Mouse (Mus musculus): ENCODE measurements at regions not wholly inside any gene's neighbourhood (a gene's known extent, or its start where the extent isn't known, plus 50 kb on each side); places are given as distances from the start of the nearest gene placed in this dataset.

DNA sequence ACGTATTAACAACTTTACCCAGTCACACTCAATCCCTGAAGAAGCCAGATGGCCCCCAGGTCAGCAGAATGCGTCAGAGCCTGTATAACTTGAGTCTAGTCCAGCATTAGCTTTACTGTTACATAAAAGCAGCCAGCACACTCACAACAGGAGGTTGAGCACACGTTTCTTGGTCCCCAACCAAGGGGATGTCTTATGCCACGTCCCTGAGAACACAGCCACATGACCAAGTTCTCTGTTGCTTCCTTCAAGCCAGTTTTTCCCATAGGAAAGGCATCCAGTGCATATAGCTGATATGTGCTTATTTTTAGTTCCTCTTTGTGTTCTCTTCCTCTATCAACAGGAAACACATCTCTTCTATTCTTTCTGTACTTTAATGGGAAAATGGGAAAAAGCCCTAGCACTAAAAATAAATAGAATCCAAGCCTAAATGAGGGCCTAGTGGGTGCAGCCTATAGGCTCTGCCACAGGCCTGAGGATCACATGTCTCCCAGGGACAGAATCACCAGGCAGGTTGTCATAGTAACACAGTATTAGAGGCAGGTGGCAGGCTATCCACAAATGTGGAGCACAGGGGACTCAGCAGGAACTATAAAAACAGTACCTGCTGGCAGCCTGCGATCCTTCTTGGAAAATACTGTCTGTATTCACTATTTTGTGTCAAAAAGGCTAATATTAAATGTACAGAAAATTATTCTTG lies 160.1 kb downstream of the Tmem17 start:
- TF ChIP-seq CTCF (IDR thresholded peaks at IDR 0.05; ENCODE audit: extremely low read depth, insufficient read length, insufficient replicate concordance, low read depth, low read length), result no peak
- no peak for TF ChIP-seq POLR2A (IDR thresholded peaks at IDR 0.05; ENCODE audit: low read depth, low read length)
